Mouse (Mus musculus): ENCODE results near the gene Ctnnd2. TPM values are rescaled to one million over a fixed set of nuclear protein-coding genes. Genes with fewer than 3 reads are reported as not detected.

The Ctnnd2 gene
- polyA plus RNA-seq, 1 experiment, result 6.3 TPM

DNA sequence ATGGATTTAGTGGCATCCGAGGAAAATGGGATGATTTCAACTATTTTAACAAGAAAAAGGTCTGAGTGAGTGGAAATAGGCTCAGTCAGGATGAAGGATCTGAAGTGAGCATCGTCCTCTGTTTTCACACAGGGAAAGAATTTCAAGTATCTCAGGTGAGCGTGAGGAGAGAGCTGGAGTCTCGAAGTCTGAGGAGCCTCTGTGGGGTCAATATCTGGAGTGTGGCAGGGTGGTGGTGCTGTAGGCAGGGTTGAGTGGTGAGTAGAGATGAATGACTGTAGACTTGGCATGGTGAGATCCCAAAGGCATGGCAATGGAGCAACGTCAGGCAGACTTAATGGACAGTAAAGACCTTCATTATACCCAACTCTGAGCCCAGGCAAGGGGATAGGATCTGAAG, 529.2 kb downstream of the Ctnnd2 start:
- Histone ChIP-seq H3K4me1 (ENCODE audit: control insufficient read depth, insufficient read depth, low read length) (no peaks in the 10 kb centered on the region), H3K4me3 (replicated peaks; ENCODE audit: extremely low read depth, low read depth, low read length) (no peak overlapping the region)
- no peak for DNase-seq
- WGBS, result 60% methylated on average over 5 of the region's 5 CpGs
- TF ChIP-seq CTCF (IDR thresholded peaks at IDR 0.05; ENCODE audit: insufficient read depth, low read length) (no peak), POLR2A (IDR thresholded peaks at IDR 0.05; ENCODE audit: borderline replicate concordance, extremely low read depth, low read depth, low read length) (no peak)

DNA sequence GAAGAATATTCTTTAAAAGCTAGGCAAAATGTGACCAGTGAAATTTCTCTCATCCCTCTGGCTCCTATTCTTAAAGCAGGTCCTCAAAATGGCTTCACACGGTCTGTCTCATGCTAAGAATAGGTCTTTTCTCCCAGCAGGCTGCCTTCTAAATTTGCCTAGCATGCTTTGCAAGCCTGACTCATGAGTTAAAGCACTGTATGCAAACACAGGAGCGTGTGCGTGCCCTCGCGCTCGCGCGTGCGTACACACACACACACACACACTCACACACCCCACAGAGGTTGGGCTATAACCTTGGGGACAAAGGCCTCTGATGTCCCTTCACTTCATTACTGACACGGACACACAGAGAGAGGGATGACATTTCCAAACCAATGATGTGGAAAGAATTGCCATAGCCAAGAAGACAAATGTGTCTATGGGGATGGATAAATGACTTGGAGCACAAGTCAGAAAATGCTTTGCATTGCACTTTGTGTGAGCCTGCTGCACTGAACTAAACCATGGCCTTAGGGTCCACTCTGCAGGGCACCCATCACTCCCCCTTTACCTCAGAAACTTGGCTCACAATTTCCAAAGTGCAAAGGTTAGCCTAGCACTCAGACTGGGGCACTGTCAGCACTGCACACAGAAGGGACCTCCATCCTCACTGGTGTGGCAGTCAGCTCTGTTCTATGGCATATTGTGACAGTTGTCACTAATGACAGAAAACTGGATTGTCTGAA, 536.8 kb downstream of the Ctnnd2 start:
- DNase-seq, result no peak
- H3K4me3 ChIP-seq (replicated peaks; ENCODE audit: extremely low read depth, low read depth, low read length), result no peak overlapping the region
- 82% methylated on average over 10 of the region's 10 CpGs for WGBS
- TF ChIP-seq CTCF (IDR thresholded peaks at IDR 0.05; ENCODE audit: insufficient read depth, low read length) (no peak), POLR2A (IDR thresholded peaks at IDR 0.05; ENCODE audit: borderline replicate concordance, extremely low read depth, low read depth, low read length) (no peak)
- no peaks in the 10 kb centered on the region for H3K4me1 ChIP-seq (ENCODE audit: control insufficient read depth, insufficient read depth, low read length)

DNA sequence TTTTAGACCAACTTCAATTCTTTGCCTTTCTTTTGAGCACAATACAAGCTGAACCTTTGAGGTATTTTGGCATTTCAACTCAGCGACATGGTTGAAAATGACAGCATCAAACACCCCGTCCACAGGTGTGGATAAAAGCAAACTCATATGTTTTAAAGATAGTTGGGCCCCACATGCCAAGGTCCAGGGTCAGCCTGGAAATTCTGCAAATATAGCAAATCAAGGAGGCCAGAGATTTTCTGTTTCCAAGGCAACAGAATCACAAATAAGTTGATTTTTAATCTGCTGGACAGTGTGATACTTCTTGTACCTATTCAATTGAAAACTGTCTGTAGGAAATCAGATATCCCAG, 537.3 kb downstream of the Ctnnd2 start:
- no peak for DNase-seq
- no peaks in the 10 kb centered on the region for H3K4me1 ChIP-seq (ENCODE audit: control insufficient read depth, insufficient read depth, low read length)
- H3K4me3 ChIP-seq (replicated peaks; ENCODE audit: extremely low read depth, low read depth, low read length), result no peak overlapping the region
- 84% methylated on average over 2 of the region's 2 CpGs for WGBS
- TF ChIP-seq CTCF (IDR thresholded peaks at IDR 0.05; ENCODE audit: insufficient read depth, low read length) (no peak), POLR2A (IDR thresholded peaks at IDR 0.05; ENCODE audit: borderline replicate concordance, extremely low read depth, low read depth, low read length) (no peak)

DNA sequence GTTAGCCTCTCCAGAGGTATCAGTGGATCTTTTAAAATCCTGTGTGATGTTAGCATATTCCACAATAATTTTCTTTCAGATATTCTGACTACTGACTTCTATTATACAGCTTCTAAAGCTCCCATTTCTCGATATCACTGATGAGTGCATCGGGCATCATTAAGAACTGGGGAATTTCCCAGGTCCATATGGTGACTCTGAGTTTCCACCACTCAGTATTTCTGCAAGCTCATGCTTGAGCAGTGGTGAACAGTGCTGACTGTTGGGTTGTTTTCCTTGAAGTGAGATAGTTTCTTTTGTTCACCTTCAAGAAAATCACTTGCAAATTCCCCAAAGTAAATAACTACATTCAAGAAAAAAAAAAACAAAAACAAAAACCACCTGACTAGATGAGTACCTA, 542.4 kb downstream of the Ctnnd2 start:
- no peak for DNase-seq
- 85% methylated on average over 2 of the region's 2 CpGs for WGBS
- H3K4me3 ChIP-seq (replicated peaks; ENCODE audit: extremely low read depth, low read depth, low read length), result no peak overlapping the region
- no peak for TF ChIP-seq POLR2A (IDR thresholded peaks at IDR 0.05; ENCODE audit: borderline replicate concordance, extremely low read depth, low read depth, low read length)
- TF ChIP-seq CTCF (IDR thresholded peaks at IDR 0.05; ENCODE audit: insufficient read depth, low read length), result no peak
- H3K4me1 ChIP-seq (ENCODE audit: control insufficient read depth, insufficient read depth, low read length), result no peaks in the 10 kb centered on the region

DNA sequence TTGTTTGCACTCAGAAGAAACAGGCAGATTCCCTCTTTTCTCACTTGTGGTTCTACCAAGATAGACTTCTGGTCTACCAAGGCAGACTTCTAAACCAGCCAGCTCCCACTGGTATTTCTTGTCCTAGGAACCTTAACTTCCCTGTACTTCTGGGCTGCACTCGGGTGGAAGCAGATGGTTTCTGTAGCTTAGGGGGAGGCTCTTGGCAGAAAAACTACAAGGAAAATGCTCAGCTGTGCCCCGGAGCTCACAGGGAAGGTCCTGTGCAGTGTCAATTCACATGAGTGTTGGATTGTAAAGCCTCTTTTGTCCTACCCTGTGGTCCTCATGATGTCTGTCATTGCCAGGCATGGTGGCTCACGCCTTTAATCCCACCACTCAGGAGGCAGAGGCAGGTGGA, 546.4 kb downstream of the Ctnnd2 start:
- TF ChIP-seq POLR2A (IDR thresholded peaks at IDR 0.05; ENCODE audit: borderline replicate concordance, extremely low read depth, low read depth, low read length) (no peak), CTCF (IDR thresholded peaks at IDR 0.05; ENCODE audit: insufficient read depth, low read length) (no peak)
- 71% methylated on average over 3 of the region's 3 CpGs for WGBS
- DNase-seq, result no peak
- Histone ChIP-seq H3K4me1 (ENCODE audit: control insufficient read depth, insufficient read depth, low read length) (no peaks in the 10 kb centered on the region), H3K4me3 (replicated peaks; ENCODE audit: extremely low read depth, low read depth, low read length) (no peak overlapping the region)

DNA sequence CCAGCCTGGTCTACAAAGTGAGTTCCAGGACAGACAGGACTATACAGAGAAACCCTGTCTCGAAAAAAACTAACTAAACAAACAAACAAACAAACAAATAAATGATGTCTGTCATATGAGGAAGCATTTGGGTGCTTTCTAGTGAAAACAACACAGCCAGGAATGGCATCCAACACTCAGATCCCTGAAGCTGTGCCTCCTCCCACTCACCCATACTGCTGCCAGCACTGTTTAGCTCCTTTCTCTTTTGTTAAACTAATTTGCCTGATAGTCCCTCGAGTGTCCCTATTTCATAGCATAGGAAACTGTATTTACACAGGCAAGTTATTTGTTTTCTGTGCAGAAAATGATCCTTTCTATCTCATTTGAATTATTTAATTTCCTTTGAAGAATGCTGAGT, 546.8 kb downstream of the Ctnnd2 start:
- H3K4me3 ChIP-seq (replicated peaks; ENCODE audit: extremely low read depth, low read depth, low read length), result no peak overlapping the region
- DNase-seq, result no peak
- no peak for TF ChIP-seq POLR2A (IDR thresholded peaks at IDR 0.05; ENCODE audit: borderline replicate concordance, extremely low read depth, low read depth, low read length)
- 65% methylated on average over 2 of the region's 2 CpGs for WGBS
- H3K4me1 ChIP-seq (ENCODE audit: control insufficient read depth, insufficient read depth, low read length), result no peaks in the 10 kb centered on the region

DNA sequence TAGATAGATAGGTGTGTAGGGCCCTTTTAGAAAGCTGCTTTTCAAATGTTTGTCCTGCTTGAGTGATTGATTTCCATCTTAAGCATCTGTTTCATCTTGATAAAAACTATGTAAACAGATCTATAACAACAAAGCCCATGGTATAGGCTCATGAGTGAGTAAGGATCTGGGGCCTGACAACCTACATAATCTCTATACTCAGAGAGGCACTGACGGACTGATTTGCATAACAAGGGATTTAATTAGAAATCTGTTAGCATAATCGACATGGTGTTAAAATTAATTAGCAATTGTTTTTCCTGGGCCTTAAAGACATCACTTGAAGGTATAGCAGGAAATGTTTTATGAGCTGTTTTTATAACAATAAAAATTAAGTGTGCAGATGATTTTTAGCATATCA, 548.7 kb downstream of the Ctnnd2 start:
- H3K4me3 ChIP-seq (replicated peaks; ENCODE audit: extremely low read depth, low read depth, low read length), result no peak overlapping the region
- no peak for DNase-seq
- 62% methylated on average over 2 of the region's 2 CpGs for WGBS
- TF ChIP-seq POLR2A (IDR thresholded peaks at IDR 0.05; ENCODE audit: borderline replicate concordance, extremely low read depth, low read depth, low read length), result no peak
- no peak for TF ChIP-seq CTCF (IDR thresholded peaks at IDR 0.05; ENCODE audit: insufficient read depth, low read length)
- no peaks in the 10 kb centered on the region for H3K4me1 ChIP-seq (ENCODE audit: control insufficient read depth, insufficient read depth, low read length)

DNA sequence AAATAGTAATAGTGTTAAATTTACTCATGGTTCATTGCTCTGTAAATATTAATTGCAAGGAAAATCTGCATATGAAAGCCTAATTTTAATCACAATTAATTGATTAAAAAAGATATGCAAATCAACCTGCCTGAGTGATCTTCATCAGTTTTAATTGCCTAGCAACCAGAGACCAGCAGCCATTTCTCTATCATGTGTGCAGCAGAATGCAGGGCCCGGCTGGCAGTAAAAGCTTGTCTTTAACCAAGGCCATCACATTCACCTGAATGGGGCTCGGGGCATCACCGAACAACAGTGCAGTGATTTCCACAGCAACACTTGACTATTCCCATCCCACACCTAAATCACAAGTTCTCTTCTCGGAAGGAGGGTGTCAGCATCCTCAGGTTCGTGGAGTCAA, 553.7 kb downstream of the Ctnnd2 start:
- no peak overlapping the region for H3K4me3 ChIP-seq (replicated peaks; ENCODE audit: extremely low read depth, low read depth, low read length)
- DNase-seq, result no peak
- 91% methylated on average over 5 of the region's 5 CpGs for WGBS
- TF ChIP-seq CTCF (IDR thresholded peaks at IDR 0.05; ENCODE audit: insufficient read depth, low read length) (no peak), POLR2A (IDR thresholded peaks at IDR 0.05; ENCODE audit: borderline replicate concordance, extremely low read depth, low read depth, low read length) (no peak)
- no peaks in the 10 kb centered on the region for H3K4me1 ChIP-seq (ENCODE audit: control insufficient read depth, insufficient read depth, low read length)

DNA sequence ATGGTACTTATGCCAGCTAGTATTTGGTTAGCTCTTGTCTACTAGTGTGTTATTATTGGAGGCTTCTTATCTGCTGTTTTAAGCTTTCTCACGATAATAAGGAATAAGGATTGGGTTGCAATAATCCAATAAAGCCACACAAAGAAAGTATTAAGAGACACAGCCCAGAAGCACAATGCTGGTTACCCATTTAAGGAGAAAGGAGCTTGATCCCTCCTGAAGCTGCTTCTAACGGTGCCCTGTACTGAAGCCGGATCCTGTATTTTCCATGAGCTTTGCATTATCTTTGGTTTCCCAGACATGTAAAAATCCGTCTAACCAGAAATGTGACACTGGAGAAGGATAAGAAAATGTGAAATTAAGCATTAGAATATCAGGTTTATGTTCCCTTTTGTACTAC, 565.8 kb downstream of the Ctnnd2 start:
- no peak for DNase-seq
- TF ChIP-seq POLR2A (IDR thresholded peaks at IDR 0.05; ENCODE audit: borderline replicate concordance, extremely low read depth, low read depth, low read length) (no peak), CTCF (IDR thresholded peaks at IDR 0.05; ENCODE audit: insufficient read depth, low read length) (no peak)
- Histone ChIP-seq H3K4me1 (ENCODE audit: control insufficient read depth, insufficient read depth, low read length) (no peaks in the 10 kb centered on the region), H3K4me3 (replicated peaks; ENCODE audit: extremely low read depth, low read depth, low read length) (no peak overlapping the region)
- 69% methylated on average over 4 of the region's 4 CpGs for WGBS

DNA sequence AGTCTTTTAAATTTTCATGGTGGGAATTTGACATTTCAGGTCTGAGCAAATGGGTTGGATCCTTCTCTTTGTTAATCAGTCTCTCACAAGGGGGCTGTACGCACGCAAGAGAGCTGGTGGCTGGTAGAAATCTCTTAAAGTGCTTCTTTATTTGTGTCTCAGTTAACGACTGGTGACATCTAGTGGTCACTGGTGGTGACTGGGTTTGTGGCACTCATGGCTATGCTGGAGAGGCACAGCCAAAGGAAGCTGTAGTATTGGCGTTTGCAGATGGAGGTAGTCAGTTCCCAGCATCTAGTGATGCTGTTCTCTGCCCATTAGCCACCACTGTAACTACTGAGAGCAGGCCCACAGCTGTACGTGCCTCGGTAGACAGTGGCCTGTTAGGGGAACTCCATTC, 568.3 kb downstream of the Ctnnd2 start:
- 15% methylated on average over 6 of the region's 6 CpGs for WGBS
- DNase-seq, result peak; percentile 37
- Histone ChIP-seq H3K4me3 (replicated peaks; ENCODE audit: extremely low read depth, low read depth, low read length) (no peak overlapping the region), H3K4me1 (ENCODE audit: control insufficient read depth, insufficient read depth, low read length) (no peaks in the 10 kb centered on the region)
- TF ChIP-seq POLR2A (IDR thresholded peaks at IDR 0.05; ENCODE audit: borderline replicate concordance, extremely low read depth, low read depth, low read length), result no peak
- peak; percentile 64 for TF ChIP-seq CTCF (IDR thresholded peaks at IDR 0.05; ENCODE audit: insufficient read depth, low read length)

Data from lung, adult 2 months (tissue).